Mouse (Mus musculus) lung, postnatal 10 days (tissue): ENCODE data around the gene Gal3st2c.
"Not testable (repeated sequence)": the region's sequence is repeated elsewhere in the genome, so short reads cannot be mapped to it uniquely, and the experiment has no call there.

Experiments used
- DNase-seq: peaks from one replicate; pipeline ENCODE4 v3.0.0; 2021

Gene Gal3st2c

GRCm38 (mm10) chr1:94051104-94051503 lies 60.8 kb downstream of the Gal3st2c start:
- DNase-seq = no peak

- no peak for DNase-seq
Observed at GRCm38 (mm10) chr1:94052373-94052772, 62.1 kb downstream of the Gal3st2c start, which contains the start of gene Pdcd1. TSS of gene Pdcd1 (minus strand) at chr1:94052553.

- DNase-seq = no peak
Observed at GRCm38 (mm10) chr1:94053530-94054216, 63.4 kb downstream of the Gal3st2c start.

- DNase-seq = no peak
Observed at GRCm38 (mm10) chr1:94054481-94054880, 64.2 kb downstream of the Gal3st2c start.

DNA sequence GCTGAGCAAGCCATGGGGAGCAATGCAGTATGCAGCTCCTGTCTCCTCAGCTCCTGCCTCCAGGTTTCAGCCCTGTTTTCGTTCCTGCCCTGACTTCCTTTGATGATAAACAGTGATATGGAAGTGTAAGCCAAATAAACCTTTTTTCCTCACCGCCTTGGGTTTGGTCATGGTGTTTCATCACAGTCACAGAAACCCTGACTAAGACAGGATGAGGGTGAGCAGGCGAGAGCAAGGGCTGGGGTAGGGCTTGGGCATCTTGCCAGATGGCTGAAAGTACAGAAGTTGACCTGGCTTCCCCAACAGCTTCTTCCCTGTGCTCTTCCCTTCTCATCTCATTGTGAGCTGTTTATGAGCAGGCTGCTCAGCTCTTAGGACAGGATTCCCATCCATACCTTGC lies 65.7 kb downstream of the Gal3st2c start:
- DNase-seq = no peak

GRCm38 (mm10) chr1:94057401-94057800 lies 67.1 kb downstream of the Gal3st2c start:
- no peak for DNase-seq

- not testable (repeated sequence) for DNase-seq
Observed at GRCm38 (mm10) chr1:94058281-94058680, 68.0 kb downstream of the Gal3st2c start.
